Mouse (Mus musculus): ENCODE results near the gene AF067061. TPM values are rescaled to one million over a fixed set of nuclear protein-coding genes. Genes with fewer than 3 reads are reported as not detected.
"Not testable (repeated sequence)": the region's sequence is repeated elsewhere in the genome, so short reads cannot be mapped to it uniquely, and the experiment has no call there.

Gene AF067061
- total RNA-seq (2017), result not detected in 3 replicates

GRCm38 (mm10) chr13:120262870-120263269, at the start of gene AF067061:
AF067061 (plus strand) TSS chr13:120263114.
- ATAC-seq (replicated peaks; ENCODE audit: insufficient number of reproducible peaks, low FRiP score, low TSS enrichment, poor library complexity, severe bottlenecking), result not testable (repeated sequence)

GRCm38 (mm10) chr13:120215847-120216246, 47.1 kb upstream of the AF067061 start, which contains the start of gene Gm21762:
Gm21762 (minus strand) TSS chr13:120215947.
- not testable (repeated sequence) for ATAC-seq (replicated peaks; ENCODE audit: insufficient number of reproducible peaks, low FRiP score, low TSS enrichment, poor library complexity, severe bottlenecking)

GRCm38 (mm10) chr13:120220922-120221321, 42.0 kb upstream of the AF067061 start:
- ATAC-seq (replicated peaks; ENCODE audit: insufficient number of reproducible peaks, low FRiP score, low TSS enrichment, poor library complexity, severe bottlenecking), result not testable (repeated sequence)

GRCm38 (mm10) chr13:120223012-120223659, 39.8 kb upstream of the AF067061 start:
- peak; percentile 53; the same call in 1 of the 2 replicates for ATAC-seq (replicated peaks; ENCODE audit: insufficient number of reproducible peaks, low FRiP score, low TSS enrichment, poor library complexity, severe bottlenecking)

- ATAC-seq (replicated peaks; ENCODE audit: insufficient number of reproducible peaks, low FRiP score, low TSS enrichment, poor library complexity, severe bottlenecking), result 0 out of 2 replicates have a peak, but pooled peaks have one; percentile 43
These were observed 31.1 kb upstream of the AF067061 start for GRCm38 (mm10) chr13:120231798-120232197.

- ATAC-seq (replicated peaks; ENCODE audit: insufficient number of reproducible peaks, low FRiP score, low TSS enrichment, poor library complexity, severe bottlenecking), result 0 out of 2 replicates have a peak, but pooled peaks have one; percentile 50
These were observed 30.4 kb upstream of the AF067061 start for GRCm38 (mm10) chr13:120232447-120233049.

GRCm38 (mm10) chr13:120238811-120239210, 24.1 kb upstream of the AF067061 start, which contains the start of gene Gm21731:
Gm21731 (plus strand) TSS chr13:120239111.
- ATAC-seq (replicated peaks; ENCODE audit: insufficient number of reproducible peaks, low FRiP score, low TSS enrichment, poor library complexity, severe bottlenecking), result not testable (repeated sequence)

- peak; percentile 35; the same call in 1 of the 2 replicates for ATAC-seq (replicated peaks; ENCODE audit: insufficient number of reproducible peaks, low FRiP score, low TSS enrichment, poor library complexity, severe bottlenecking)
These were observed 11.5 kb upstream of the AF067061 start for GRCm38 (mm10) chr13:120251208-120251924.

GRCm38 (mm10) chr13:120258817-120259658, 3.9 kb upstream of the AF067061 start:
- ATAC-seq (replicated peaks; ENCODE audit: insufficient number of reproducible peaks, low FRiP score, low TSS enrichment, poor library complexity, severe bottlenecking), result peak; percentile 53

- peak; percentile 52 for ATAC-seq (replicated peaks; ENCODE audit: insufficient number of reproducible peaks, low FRiP score, low TSS enrichment, poor library complexity, severe bottlenecking)
These were observed 3.2 kb upstream of the AF067061 start for GRCm38 (mm10) chr13:120259718-120260117.

GRCm38 (mm10) chr13:120277837-120278236, 14.9 kb downstream of the AF067061 start:
- ATAC-seq (replicated peaks; ENCODE audit: insufficient number of reproducible peaks, low FRiP score, low TSS enrichment, poor library complexity, severe bottlenecking), result peak; percentile 66; the same call in 1 of the 2 replicates

- peak; percentile 31; the same call in 1 of the 2 replicates for ATAC-seq (replicated peaks; ENCODE audit: insufficient number of reproducible peaks, low FRiP score, low TSS enrichment, poor library complexity, severe bottlenecking)
These were observed 15.9 kb downstream of the AF067061 start for GRCm38 (mm10) chr13:120278784-120279183.

- 0 out of 2 replicates have a peak, but pooled peaks have one; percentile 52 for ATAC-seq (replicated peaks; ENCODE audit: insufficient number of reproducible peaks, low FRiP score, low TSS enrichment, poor library complexity, severe bottlenecking)
These were observed 36.5 kb downstream of the AF067061 start for GRCm38 (mm10) chr13:120299324-120299894.

GRCm38 (mm10) chr13:120299991-120300442, 37.1 kb downstream of the AF067061 start, which contains the start of gene BC147527:
BC147527 (plus strand) TSS chr13:120300392.
- ATAC-seq (replicated peaks; ENCODE audit: insufficient number of reproducible peaks, low FRiP score, low TSS enrichment, poor library complexity, severe bottlenecking), result peak; percentile 79

GRCm38 (mm10) chr13:120300853-120301252, 37.9 kb downstream of the AF067061 start:
- ATAC-seq (replicated peaks; ENCODE audit: insufficient number of reproducible peaks, low FRiP score, low TSS enrichment, poor library complexity, severe bottlenecking), result no peak

GRCm38 (mm10) chr13:120310749-120311148, 47.8 kb downstream of the AF067061 start:
- ATAC-seq (replicated peaks; ENCODE audit: insufficient number of reproducible peaks, low FRiP score, low TSS enrichment, poor library complexity, severe bottlenecking), result no peak

GRCm38 (mm10) chr13:120313584-120313983, 50.7 kb downstream of the AF067061 start:
- ATAC-seq (replicated peaks; ENCODE audit: insufficient number of reproducible peaks, low FRiP score, low TSS enrichment, poor library complexity, severe bottlenecking), result peak; percentile 59; the same call in 1 of the 2 replicates

Data from monocyte, adult 5-6 weeks (primary cell).